Comparison of ENCODE assay signal across 8 mouse cellular contexts in genomic region chr11:89058515-89059270, GRCm38 (mm10). TPM values are rescaled to one million over a fixed set of nuclear protein-coding genes. Genes with fewer than 3 reads are reported as not detected.
A peak's percentile ranks its signal among the peaks of the same experiment; 100 is the strongest.
DNase-seq lines count a peak whose midpoint lies in the region; ATAC-seq and TF ChIP-seq lines count a peak whose summit lies in the region.

No protein-coding gene starts in this region.

- H3K9me3 ChIP-seq in lung, embryonic 14.5 days (ENCODE audit: low read depth, low read length), result no peaks in the 10 kb centered on the region
- no peaks in the 10 kb centered on the region for H3K9me3 ChIP-seq in embryonic facial prominence, embryonic 11.5 days (replicated peaks; ENCODE audit: control insufficient read depth, low read length)
- no peaks in the 10 kb centered on the region for H3K9me3 ChIP-seq in intestine, embryonic 14.5 days (ENCODE audit: control insufficient read depth, low read length)
- no peaks in the 10 kb centered on the region for H3K9me3 ChIP-seq in megakaryocyte, embryonic 14.5 days

- WGBS in lung, embryonic 14.5 days, result 65% methylated on average over 11 of the region's 11 CpGs
- 76% methylated on average over 11 of the region's 11 CpGs for WGBS in embryonic facial prominence, embryonic 11.5 days
- WGBS in intestine, embryonic 14.5 days, result 67% methylated on average over 11 of the region's 11 CpGs

- DNase-seq in lung, embryonic 14.5 days, result peak; percentile 35
- DNase-seq in lung, postnatal 14 days, result no peak
- DNase-seq in embryonic facial prominence, embryonic 11.5 days (ENCODE audit: low spot score), result no peak
- no peak for DNase-seq in intestine, embryonic 14.5 days (ENCODE audit: low spot score)
- peak; percentile 79 for DNase-seq in thymus, postnatal 0 days (ENCODE audit: low spot score)
- no peak for DNase-seq in layer of hippocampus, adult 9-10 months (ENCODE audit: low spot score)
- no peak for DNase-seq in cerebellum, adult 9-10 months

- peaks cover 14% of the 10 kb centered on the region for H3K36me3 ChIP-seq in lung, embryonic 14.5 days (ENCODE audit: insufficient read depth)
- no peaks in the 10 kb centered on the region for H3K36me3 ChIP-seq in embryonic facial prominence, embryonic 11.5 days (replicated peaks; ENCODE audit: control insufficient read depth, insufficient read depth, low read depth, low read length)
- H3K36me3 ChIP-seq in intestine, embryonic 14.5 days (ENCODE audit: control insufficient read depth, insufficient read depth, low read length), result peaks cover 15% of the 10 kb centered on the region; the same call in 1 of the 2 replicates
- H3K36me3 ChIP-seq in megakaryocyte, embryonic 14.5 days (replicated peaks; ENCODE audit: low read length), result peaks cover 33% of the 10 kb centered on the region

- H3K4me2 ChIP-seq in lung, embryonic 14.5 days, result peak overlapping the region; percentile 91
- peak overlapping the region; percentile 90 for H3K4me2 ChIP-seq in embryonic facial prominence, embryonic 11.5 days (ENCODE audit: low read depth, low read length)
- H3K4me2 ChIP-seq in intestine, embryonic 14.5 days (ENCODE audit: low read length), result peak overlapping the region; percentile 64

- no peak overlapping the region; the same call in 1 of the 2 replicates for H3K9ac ChIP-seq in lung, embryonic 14.5 days
- no peak overlapping the region for H3K9ac ChIP-seq in embryonic facial prominence, embryonic 11.5 days (replicated peaks; ENCODE audit: low read length)
- no peak overlapping the region for H3K9ac ChIP-seq in intestine, embryonic 14.5 days (ENCODE audit: low read length)

- ATAC-seq in lung, embryonic 14.5 days (ENCODE audit: insufficient read depth), result no peak
- no peak for ATAC-seq in embryonic facial prominence, embryonic 11.5 days (replicated peaks; ENCODE audit: insufficient number of reproducible peaks, low FRiP score, low TSS enrichment, low read depth)
- ATAC-seq in intestine, embryonic 14.5 days (replicated peaks; ENCODE audit: low FRiP score, low TSS enrichment, low read depth), result no peak

- peak overlapping the region; percentile 75 for H3K4me3 ChIP-seq in lung, embryonic 14.5 days (ENCODE audit: low read depth, low read length)
- no peak overlapping the region for H3K4me3 ChIP-seq in embryonic facial prominence, embryonic 11.5 days (ENCODE audit: low read depth, low read length)
- H3K4me3 ChIP-seq in intestine, embryonic 14.5 days (ENCODE audit: low read depth, low read length), result 0 out of 2 replicates have a peak overlapping the region, but pooled peaks have one; percentile 85
- peak overlapping the region; percentile 96 for H3K4me3 ChIP-seq in megakaryocyte, embryonic 14.5 days (replicated peaks)

- TF ChIP-seq CTCF in lung, embryonic 14.5 days (IDR thresholded peaks at IDR 0.05; ENCODE audit: low read depth), result peak; percentile 62

- no peak overlapping the region for H3K27ac ChIP-seq in lung, embryonic 14.5 days (ENCODE audit: low read depth)
- H3K27ac ChIP-seq in embryonic facial prominence, embryonic 11.5 days (replicated peaks; ENCODE audit: low read depth, low read length), result no peak overlapping the region
- no peak overlapping the region for H3K27ac ChIP-seq in intestine, embryonic 14.5 days (ENCODE audit: low read depth)

- no peaks in the 10 kb centered on the region for H3K27me3 ChIP-seq in lung, embryonic 14.5 days (ENCODE audit: insufficient read depth, low read length)
- no peaks in the 10 kb centered on the region; the same call in 1 of the 2 replicates for H3K27me3 ChIP-seq in embryonic facial prominence, embryonic 11.5 days (ENCODE audit: control insufficient read depth, insufficient read depth, low read length)
- H3K27me3 ChIP-seq in intestine, embryonic 14.5 days (replicated peaks; ENCODE audit: control insufficient read depth, insufficient read depth, low read length), result no peaks in the 10 kb centered on the region
- peaks cover 3% of the 10 kb centered on the region for H3K27me3 ChIP-seq in megakaryocyte, embryonic 14.5 days (replicated peaks)

- peaks cover 13% of the 10 kb centered on the region for H3K4me1 ChIP-seq in lung, embryonic 14.5 days (ENCODE audit: insufficient read depth)
- no peaks in the 10 kb centered on the region; the same call in none of the 2 replicates for H3K4me1 ChIP-seq in embryonic facial prominence, embryonic 11.5 days (ENCODE audit: control insufficient read depth, insufficient read depth, low read length)
- peaks cover 19% of the 10 kb centered on the region for H3K4me1 ChIP-seq in intestine, embryonic 14.5 days (replicated peaks; ENCODE audit: control insufficient read depth, insufficient read depth, low read length)
- peaks cover 26% of the 10 kb centered on the region for H3K4me1 ChIP-seq in megakaryocyte, embryonic 14.5 days

RNA-seq across cellular contexts. Expression of gene Dgke, which starts 8.0 kb away (rescaled TPM):
- polyA plus RNA-seq in lung, embryonic 14.5 days (2014; fragmentation: Nextera tagmentation; extraction: Ambion mirVana), result 5.5 and 5.8 TPM in 2 replicates
- 3.3 and 3.7 TPM in 2 replicates for polyA plus RNA-seq in embryonic facial prominence, embryonic 11.5 days (2014; fragmentation: Nextera tagmentation; extraction: Ambion mirVana)
- polyA plus RNA-seq in intestine, embryonic 14.5 days (2014; fragmentation: Nextera tagmentation; extraction: Ambion mirVana), result 4.3 and 5.1 TPM in 2 replicates
- 0.70 TPM in 1 of 2 replicates, not detected in the other for polyA plus RNA-seq in megakaryocyte, embryonic 14.5 days (2012; ENCODE audit: insufficient read depth, low replicate concordance)
- 19.8 and 25.5 TPM in 2 replicates for polyA plus RNA-seq in thymus, postnatal 0 days (2015; fragmentation: Nextera tagmentation; extraction: Ambion mirVana)

RNA-seq across cellular contexts. Expression of gene Gm525, which starts 14.9 kb away (rescaled TPM):
- 0.38 TPM in 1 of 2 replicates, not detected in the other for polyA plus RNA-seq in lung, embryonic 14.5 days (2014; fragmentation: Nextera tagmentation; extraction: Ambion mirVana)
- polyA plus RNA-seq in embryonic facial prominence, embryonic 11.5 days (2014; fragmentation: Nextera tagmentation; extraction: Ambion mirVana), result not detected in 2 replicates
- 0.59 and 1.1 TPM in 2 replicates for polyA plus RNA-seq in intestine, embryonic 14.5 days (2014; fragmentation: Nextera tagmentation; extraction: Ambion mirVana)
- polyA plus RNA-seq in megakaryocyte, embryonic 14.5 days (2012; ENCODE audit: insufficient read depth, low replicate concordance), result not detected in 2 replicates
- 191 and 212 TPM in 2 replicates for polyA plus RNA-seq in thymus, postnatal 0 days (2015; fragmentation: Nextera tagmentation; extraction: Ambion mirVana)

RNA-seq across cellular contexts. Expression of gene Trim25, which starts 59.5 kb away (rescaled TPM):
- 13.4 and 13.8 TPM in 2 replicates for polyA plus RNA-seq in lung, embryonic 14.5 days (2014; fragmentation: Nextera tagmentation; extraction: Ambion mirVana)
- 2.6 and 2.9 TPM in 2 replicates for polyA plus RNA-seq in embryonic facial prominence, embryonic 11.5 days (2014; fragmentation: Nextera tagmentation; extraction: Ambion mirVana)
- polyA plus RNA-seq in intestine, embryonic 14.5 days (2014; fragmentation: Nextera tagmentation; extraction: Ambion mirVana), result 21.0 and 23.2 TPM in 2 replicates
- 6.3 and 58.2 TPM in 2 replicates for polyA plus RNA-seq in megakaryocyte, embryonic 14.5 days (2012; ENCODE audit: insufficient read depth, low replicate concordance)
- polyA plus RNA-seq in thymus, postnatal 0 days (2015; fragmentation: Nextera tagmentation; extraction: Ambion mirVana), result 37.2 and 48.9 TPM in 2 replicates

Comparison
In these comparisons a context has a peak if more than half of its experiments do, and no peak if none do; other contexts are left out.
1. DNase-seq: peak in lung, embryonic 14.5 days (single experiment) and thymus, postnatal 0 days (single experiment); none in lung, postnatal 14 days (single experiment), embryonic facial prominence, embryonic 11.5 days (single experiment), intestine, embryonic 14.5 days (single experiment), layer of hippocampus, adult 9-10 months (single experiment) and cerebellum, adult 9-10 months (single experiment).
2. RNA of gene Gm525, which starts 14.9 kb away (polyA plus RNA-seq): 191 to 212 TPM in thymus, postnatal 0 days; 0.59 to 1.1 TPM in intestine, embryonic 14.5 days, 0.38 TPM in lung, embryonic 14.5 days, not detected in embryonic facial prominence, embryonic 11.5 days and not detected in megakaryocyte, embryonic 14.5 days; every median in the first group is over 10 times any median in the second.
3. Peak in every context shown above with its lines, with median percentiles within 50 percentile points of each other: H3K4me2 ChIP-seq.